In genomic region chr4:43560976-43561375, GRCm38 (mm10) we compare ENCODE assay signal across 8 mouse cellular contexts. TPM values are rescaled to one million over a fixed set of nuclear protein-coding genes. Genes with fewer than 3 reads are reported as not detected.
DNase-seq lines count a peak whose midpoint lies in the region; ATAC-seq and TF ChIP-seq lines count a peak whose summit lies in the region.

No protein-coding gene starts in this region.

- 0% methylated on average over 2 of the region's 2 CpGs for WGBS in kidney, adult 2 months
- 42% methylated on average over 2 of the region's 2 CpGs for WGBS in hindbrain, embryonic 14.5 days
- 38% methylated on average over 2 of the region's 2 CpGs for WGBS in midbrain, embryonic 16.5 days

- peak overlapping the region; percentile 78 for H3K4me2 ChIP-seq in hindbrain, embryonic 14.5 days (replicated peaks)
- H3K4me2 ChIP-seq in midbrain, embryonic 16.5 days (ENCODE audit: low read length), result peak overlapping the region; percentile 77

- TF ChIP-seq CTCF in kidney, adult 2 months (conservative IDR thresholded peaks at IDR 0.05; ENCODE audit: insufficient read depth, insufficient read length, low read depth, low read length), result no peak

- peak overlapping the region; percentile 47 for H3K4me3 ChIP-seq in kidney, adult 2 months (ENCODE audit: insufficient read depth, low read depth, low read length)
- peak overlapping the region; percentile 81 for H3K4me3 ChIP-seq in hindbrain, embryonic 14.5 days (replicated peaks; ENCODE audit: low read length)
- peak overlapping the region; percentile 62 for H3K4me3 ChIP-seq in midbrain, embryonic 16.5 days (ENCODE audit: low read depth, low read length)

- intact Hi-C loops in gastrocnemius, postnatal 36 days (cut with DNase I), result no loop called here

- DNase-seq in kidney, adult 2 months, result no peak
- no peak for DNase-seq in kidney, adult 11 months
- DNase-seq in adipocyte (ENCODE audit: low spot score), result peak; percentile 21
- no peak for DNase-seq in hindbrain, embryonic 14.5 days (ENCODE audit: low spot score)
- DNase-seq in gastrocnemius, postnatal 36 days, result no peak
- DNase-seq in urinary bladder, postnatal 25 days (ENCODE audit: low spot score), result no peak
- no peak for DNase-seq in T-cell, adult 2 months (ENCODE audit: low spot score)

- H3K4me1 ChIP-seq in kidney, adult 2 months (ENCODE audit: control insufficient read depth, insufficient read depth, low read length), result peaks cover 36% of the 10 kb centered on the region
- H3K4me1 ChIP-seq in hindbrain, embryonic 14.5 days (replicated peaks; ENCODE audit: control insufficient read depth, insufficient read depth, low read length), result peaks cover 34% of the 10 kb centered on the region
- peaks cover 45% of the 10 kb centered on the region for H3K4me1 ChIP-seq in midbrain, embryonic 16.5 days (ENCODE audit: control insufficient read depth, insufficient read depth, low read length)

- no peak for TF ChIP-seq POLR2A in kidney, adult 2 months (IDR thresholded peaks at IDR 0.05; ENCODE audit: low read depth, low read length)

- no peaks in the 10 kb centered on the region for H3K9me3 ChIP-seq in hindbrain, embryonic 14.5 days (ENCODE audit: control insufficient read depth, low read length)
- no peaks in the 10 kb centered on the region for H3K9me3 ChIP-seq in midbrain, embryonic 16.5 days (replicated peaks; ENCODE audit: control insufficient read depth, low read length, poor library complexity, severe bottlenecking)

- peak overlapping the region; percentile 87 for H3K9ac ChIP-seq in hindbrain, embryonic 14.5 days
- H3K9ac ChIP-seq in midbrain, embryonic 16.5 days (ENCODE audit: low read depth, low read length), result peak overlapping the region; percentile 86

- no peak for ATAC-seq in hindbrain, embryonic 14.5 days (ENCODE audit: low FRiP score)
- no peak for ATAC-seq in midbrain, embryonic 16.5 days

- no peaks in the 10 kb centered on the region for H3K36me3 ChIP-seq in kidney, adult 2 months (ENCODE audit: control insufficient read depth, insufficient read depth, low read length)
- peaks cover 39% of the 10 kb centered on the region for H3K36me3 ChIP-seq in hindbrain, embryonic 14.5 days (replicated peaks; ENCODE audit: control insufficient read depth, insufficient read depth)
- H3K36me3 ChIP-seq in midbrain, embryonic 16.5 days (ENCODE audit: control insufficient read depth, insufficient read depth, low read length), result peaks cover 9% of the 10 kb centered on the region

- H3K27me3 ChIP-seq in kidney, adult 2 months (replicated peaks; ENCODE audit: control insufficient read depth, insufficient read depth, low read length), result no peaks in the 10 kb centered on the region
- H3K27me3 ChIP-seq in hindbrain, embryonic 14.5 days (ENCODE audit: control insufficient read depth, insufficient read depth, low read length), result no peaks in the 10 kb centered on the region
- no peaks in the 10 kb centered on the region for H3K27me3 ChIP-seq in midbrain, embryonic 16.5 days (ENCODE audit: control insufficient read depth, insufficient read depth, low read depth, low read length)

- H3K27ac ChIP-seq in kidney, adult 2 months (ENCODE audit: insufficient read depth, low read depth, low read length), result peak overlapping the region; percentile 22
- no peak overlapping the region for H3K27ac ChIP-seq in hindbrain, embryonic 14.5 days
- no peak overlapping the region for H3K27ac ChIP-seq in midbrain, embryonic 16.5 days (ENCODE audit: low read length)

RNA-seq across cellular contexts. Expression of gene Creb3, which starts 1.2 kb away (rescaled TPM):
- polyA plus RNA-seq in kidney, adult 2 months (2012; rRNA removed), result 58.2 and 74.5 TPM in 2 replicates
- polyA plus RNA-seq in hindbrain, embryonic 14.5 days (2014; fragmentation: Nextera tagmentation; extraction: Ambion mirVana), result 80.0 and 82.3 TPM in 2 replicates
- polyA plus RNA-seq in midbrain, embryonic 16.5 days (2015; fragmentation: Nextera tagmentation; extraction: Ambion mirVana), result 83.4 and 83.7 TPM in 2 replicates
- 10 to 100 TPM; 31.5 to 38.3 TPM for total RNA-seq in gastrocnemius, postnatal 36 days (2021)

RNA-seq across cellular contexts. Expression of gene Tln1, which starts 1.5 kb away (rescaled TPM):
- polyA plus RNA-seq in kidney, adult 2 months (2012; rRNA removed), result 92.1 and 106 TPM in 2 replicates
- polyA plus RNA-seq in hindbrain, embryonic 14.5 days (2014; fragmentation: Nextera tagmentation; extraction: Ambion mirVana), result 57.5 and 62.8 TPM in 2 replicates
- polyA plus RNA-seq in midbrain, embryonic 16.5 days (2015; fragmentation: Nextera tagmentation; extraction: Ambion mirVana), result 59.3 and 62.9 TPM in 2 replicates
- total RNA-seq in gastrocnemius, postnatal 36 days (2021), result 10 to 100 TPM; 53.6 to 55.2 TPM

RNA-seq across cellular contexts. Expression of gene Rgp1, which starts 17.5 kb away (rescaled TPM):
- polyA plus RNA-seq in kidney, adult 2 months (2012; rRNA removed), result 41.2 and 46.9 TPM in 2 replicates
- polyA plus RNA-seq in hindbrain, embryonic 14.5 days (2014; fragmentation: Nextera tagmentation; extraction: Ambion mirVana), result 21.7 and 25.2 TPM in 2 replicates
- polyA plus RNA-seq in midbrain, embryonic 16.5 days (2015; fragmentation: Nextera tagmentation; extraction: Ambion mirVana), result 15.2 and 22.5 TPM in 2 replicates
- 10 to 100 TPM; 17.6 to 20.7 TPM for total RNA-seq in gastrocnemius, postnatal 36 days (2021)

RNA-seq across cellular contexts. Expression of gene Gba2, which starts 17.7 kb away (rescaled TPM):
- polyA plus RNA-seq in kidney, adult 2 months (2012; rRNA removed), result 12.2 and 13.9 TPM in 2 replicates
- 44.5 and 49.7 TPM in 2 replicates for polyA plus RNA-seq in hindbrain, embryonic 14.5 days (2014; fragmentation: Nextera tagmentation; extraction: Ambion mirVana)
- polyA plus RNA-seq in midbrain, embryonic 16.5 days (2015; fragmentation: Nextera tagmentation; extraction: Ambion mirVana), result 61.3 and 61.9 TPM in 2 replicates
- total RNA-seq in gastrocnemius, postnatal 36 days (2021), result 1 to 10 TPM; 3.9 to 6.1 TPM

RNA-seq across cellular contexts. Expression of gene Msmp, which starts 23.3 kb away (rescaled TPM):
- 2.9 and 4.7 TPM in 2 replicates for polyA plus RNA-seq in kidney, adult 2 months (2012; rRNA removed)
- 1.0 and 1.9 TPM in 2 replicates for polyA plus RNA-seq in hindbrain, embryonic 14.5 days (2014; fragmentation: Nextera tagmentation; extraction: Ambion mirVana)
- 1.1 TPM in 1 of 2 replicates, not detected in the other for polyA plus RNA-seq in midbrain, embryonic 16.5 days (2015; fragmentation: Nextera tagmentation; extraction: Ambion mirVana)
- under 1 TPM in 1 of 2 experiments, not detected in 1; 0.49 TPM for total RNA-seq in gastrocnemius, postnatal 36 days (2021)
